Mouse (Mus musculus) gastrocnemius, adult 8-10 months (tissue): ENCODE measurements at regions not wholly inside any gene's neighbourhood (a gene's known extent, or its start where the extent isn't known, plus 50 kb on each side); places are given as distances from the start of the nearest gene placed in this dataset.

Experiments used
- DNase-seq, 2 experiments: peaks; one replicate each; pipeline ENCODE4 v3.0.0; 2022; ENCODE audit warnings: low spot score in 2 of 2

GRCm38 (mm10) chr4:7143676-7144075 lies 1095.2 kb downstream of the Car8 start:
- no peak for DNase-seq

DNA sequence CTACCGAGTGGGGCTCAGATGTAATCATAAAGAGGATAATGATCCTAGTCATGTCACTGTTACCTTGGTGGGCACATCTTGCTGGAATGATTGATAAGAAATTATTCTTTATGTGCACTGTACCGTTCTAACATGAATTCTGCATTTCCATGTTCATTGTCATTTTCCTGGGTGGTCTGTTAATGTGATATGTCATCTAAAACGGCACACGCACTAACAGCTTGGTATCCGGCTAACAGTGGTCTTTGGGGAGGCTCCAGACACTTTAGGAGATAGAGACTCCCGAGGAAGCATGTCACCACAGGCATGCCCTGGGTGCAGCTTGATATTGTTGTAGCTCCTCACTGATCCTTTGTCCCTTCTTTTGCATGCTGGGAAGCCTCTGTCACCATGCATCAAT lies 1096.1 kb downstream of the Car8 start:
- no peak for DNase-seq

DNA sequence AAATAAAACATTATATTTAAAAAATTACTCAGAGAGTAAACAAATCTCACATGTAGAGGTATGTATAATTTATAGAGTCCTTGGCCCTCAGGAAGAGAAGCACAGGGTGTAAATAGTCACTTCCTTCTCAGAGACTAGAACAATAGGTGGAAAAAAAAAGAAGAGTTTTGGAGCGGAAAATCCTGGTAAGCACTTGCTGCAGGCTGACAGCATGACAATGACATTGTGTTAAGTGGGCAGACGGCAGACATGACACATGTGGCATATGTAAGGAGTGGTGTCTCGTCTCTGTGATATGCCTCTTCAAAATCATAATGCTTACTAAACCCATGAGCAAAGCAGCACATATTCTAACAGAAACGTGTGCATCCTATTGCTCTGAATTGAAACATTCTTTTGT lies 1126.7 kb downstream of the Car8 start:
- DNase-seq = no peak

GRCm38 (mm10) chr4:7092957-7093356 lies 1145.9 kb downstream of the Car8 start:
- no peak for DNase-seq

DNA sequence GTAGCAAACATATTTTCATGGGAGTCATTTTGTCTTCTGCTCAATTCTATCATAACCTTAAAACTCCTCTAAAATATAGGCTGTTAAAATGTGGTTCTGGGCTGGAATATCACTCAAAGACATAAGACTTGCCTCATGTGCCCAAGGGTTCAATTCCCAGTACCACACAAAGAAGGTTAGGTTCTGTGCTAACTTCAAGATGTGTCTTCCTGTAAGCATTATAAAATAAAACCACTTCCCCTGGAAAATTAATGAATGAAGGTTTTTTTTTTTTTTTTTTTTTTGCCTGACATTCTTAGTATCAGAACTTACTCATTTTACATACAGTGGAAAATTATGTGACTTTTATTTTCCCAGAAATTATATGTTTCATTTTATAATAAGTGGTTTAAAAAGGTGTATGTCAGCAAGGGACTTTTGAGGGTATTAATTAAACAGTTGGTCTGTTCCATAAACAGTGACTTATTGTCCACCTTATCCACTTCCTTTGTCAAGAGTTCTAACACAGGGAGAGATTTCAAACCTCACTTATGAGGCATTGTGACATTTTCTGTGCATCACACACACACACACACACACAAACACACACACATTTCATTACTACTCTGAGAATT lies 1147.5 kb downstream of the Car8 start:
- DNase-seq = no peak
